Mouse (Mus musculus) embryonic facial prominence, embryonic 11.5 days (tissue): ENCODE data around the gene Cacna2d3. TPM values are rescaled to one million over a fixed set of nuclear protein-coding genes. Genes with fewer than 3 reads are reported as not detected.

ENCODE experiments used
- ATAC-seq: fragments of 200-750 bp; cut with Nextera tagmentation; replicated peaks from 2 replicates; pipeline ENCODE4 v1.8.0; 2017; ENCODE audit warnings: low read depth; ENCODE audit not compliant: insufficient number of reproducible peaks, low FRiP score, low TSS enrichment
- DNase-seq: peaks from one replicate; pipeline ENCODE4 v3.0.0-alpha.2; 2015; ENCODE audit warnings: low spot score
- H3K27ac ChIP-seq: fragments of 300-500 bp; sonication (generic); replicated peaks from 2 replicates; pipeline ENCODE4 v1.5.1; 2014; ENCODE audit warnings: mild to moderate bottlenecking, low read depth, low read length, control low read depth
- H3K27me3 ChIP-seq: fragments of 300-500 bp; sonication (generic); 2 replicates; pipeline ENCODE4 v1.6.1; 2014; ENCODE audit warnings: mild to moderate bottlenecking, low read length, moderate library complexity, mixed read lengths; ENCODE audit not compliant: control insufficient read depth, insufficient read depth
- H3K36me3 ChIP-seq: fragments of 300-500 bp; sonication (generic); replicated peaks from 2 replicates; pipeline ENCODE4 v1.6.1; 2014; ENCODE audit warnings: low read depth, mild to moderate bottlenecking, low read length, moderate library complexity, mixed read lengths; ENCODE audit not compliant: control insufficient read depth, insufficient read depth
- H3K4me1 ChIP-seq: fragments of 300-500 bp; sonication (generic); 2 replicates; pipeline ENCODE4 v1.6.1; 2014; ENCODE audit warnings: low read length, mixed read lengths; ENCODE audit not compliant: control insufficient read depth, insufficient read depth
- H3K4me2 ChIP-seq: fragments of 300-500 bp; sonication (generic); 2 replicates; pipeline ENCODE4 v1.6.1; 2014; ENCODE audit warnings: low read depth, mild to moderate bottlenecking, control low read depth, low read length, moderate library complexity
- H3K4me3 ChIP-seq: fragments of 300-500 bp; sonication (generic); 2 replicates; pipeline ENCODE4 v1.5.1; 2014; ENCODE audit warnings: low read depth, low read length, control low read depth
- H3K9ac ChIP-seq: fragments of 300-500 bp; sonication (generic); replicated peaks from 2 replicates; pipeline ENCODE4 v1.6.1; 2014; ENCODE audit warnings: mild to moderate bottlenecking, control low read depth, low read length
- H3K9me3 ChIP-seq: fragments of 300-500 bp; sonication (generic); replicated peaks from 2 replicates; pipeline ENCODE4 v1.6.1; 2016; ENCODE audit warnings: mild to moderate bottlenecking, low read length, inconsistent platforms, mixed read lengths; ENCODE audit not compliant: control insufficient read depth
- WGBS: fragments of 180-500 bp; shearing (Covaris S2); extraction: QIAGEN DNeasy Blood & Tissue Kit; methylation state at CpG from one replicate; pipeline ENCODE4 v1.1.7; 2014; 5-methylcytosine and 5-hydroxymethylcytosine counted together
- polyA plus RNA-seq: library from polyadenylated mRNA; unstranded; fragments of >200 nt; fragmentation: Nextera tagmentation; extraction: Ambion mirVana; gene quantifications from 2 replicates; pipeline ENCODE4 v1.2.1, GENCODE M21; 2014

Gene Cacna2d3
- polyA plus RNA-seq, 1 experiment from 2014 or later: 4.0 TPM

GRCm38 (mm10) chr14:29672436-29673050, 49.1 kb downstream of the Cacna2d3 start:
- no peaks in the 10 kb centered on the region for H3K4me1 ChIP-seq
- H3K36me3 ChIP-seq: no peaks in the 10 kb centered on the region
- no peak overlapping the region for H3K27ac ChIP-seq
- H3K4me3 ChIP-seq: no peak overlapping the region
- no peak overlapping the region for H3K9ac ChIP-seq
- ATAC-seq (no peak), DNase-seq (no peak)
- H3K27me3 ChIP-seq: no peaks in the 10 kb centered on the region
- H3K9me3 ChIP-seq: no peaks in the 10 kb centered on the region
- H3K4me2 ChIP-seq: no peak overlapping the region
- 42% methylated on average over 1 of the region's 1 CpGs for WGBS

- H3K27ac ChIP-seq: no peak overlapping the region
- H3K4me2 ChIP-seq: no peak overlapping the region
- no peaks in the 10 kb centered on the region for H3K27me3 ChIP-seq
- H3K4me1 ChIP-seq: no peaks in the 10 kb centered on the region
- DNase-seq (no peak), ATAC-seq (no peak)
- H3K4me3 ChIP-seq: no peak overlapping the region
- no peaks in the 10 kb centered on the region for H3K36me3 ChIP-seq
- no peak overlapping the region for H3K9ac ChIP-seq
- no peaks in the 10 kb centered on the region for H3K9me3 ChIP-seq
- 75% methylated on average over 5 of the region's 5 CpGs for WGBS
Observed at GRCm38 (mm10) chr14:29669826-29670225, 51.8 kb downstream of the Cacna2d3 start.

GRCm38 (mm10) chr14:29657006-29657405, 64.7 kb downstream of the Cacna2d3 start:
- whole genome bisulfite sequencing: 59% methylated on average over 1 of the region's 1 CpGs
- no peaks in the 10 kb centered on the region for H3K27me3 ChIP-seq
- no peak overlapping the region for H3K4me3 ChIP-seq
- no peak overlapping the region for H3K9ac ChIP-seq
- H3K9me3 ChIP-seq: no peaks in the 10 kb centered on the region
- H3K4me1 ChIP-seq: no peaks in the 10 kb centered on the region
- no peak overlapping the region for H3K4me2 ChIP-seq
- ATAC-seq: no peak
- peak; percentile 78 for DNase-seq
- H3K27ac ChIP-seq: no peak overlapping the region
- H3K36me3 ChIP-seq: no peaks in the 10 kb centered on the region

GRCm38 (mm10) chr14:29650591-29650990, 71.1 kb downstream of the Cacna2d3 start:
- ATAC-seq: no peak

GRCm38 (mm10) chr14:29648721-29649120, 72.9 kb downstream of the Cacna2d3 start:
- Histone ChIP-seq H3K4me2 (no peak overlapping the region), H3K4me3 (no peak overlapping the region), H3K9ac (no peak overlapping the region), H3K9me3 (no peaks in the 10 kb centered on the region), H3K4me1 (no peaks in the 10 kb centered on the region), H3K36me3 (no peaks in the 10 kb centered on the region), H3K27ac (no peak overlapping the region), H3K27me3 (no peaks in the 10 kb centered on the region)
- WGBS: 58% methylated on average over 6 of the region's 6 CpGs
- ATAC-seq (no peak), DNase-seq (no peak)

More at GRCm38 (mm10) chr14:29650591-29650990, 71.1 kb downstream of the Cacna2d3 start:
- WGBS: 73% methylated on average over 5 of the region's 5 CpGs
- no peaks in the 10 kb centered on the region for H3K36me3 ChIP-seq
- no peak for DNase-seq
- H3K9ac ChIP-seq: no peak overlapping the region
- no peaks in the 10 kb centered on the region for H3K27me3 ChIP-seq
- no peak overlapping the region for H3K4me3 ChIP-seq
- H3K4me1 ChIP-seq: no peaks in the 10 kb centered on the region
- H3K9me3 ChIP-seq: no peaks in the 10 kb centered on the region
- H3K27ac ChIP-seq: no peak overlapping the region
- no peak overlapping the region for H3K4me2 ChIP-seq

GRCm38 (mm10) chr14:29645421-29645820, 76.2 kb downstream of the Cacna2d3 start:
- no peak for DNase-seq
- Histone ChIP-seq H3K4me2 (no peak overlapping the region), H3K9me3 (no peaks in the 10 kb centered on the region), H3K27me3 (no peaks in the 10 kb centered on the region), H3K36me3 (no peaks in the 10 kb centered on the region), H3K27ac (no peak overlapping the region), H3K4me1 (no peaks in the 10 kb centered on the region), H3K4me3 (no peak overlapping the region), H3K9ac (no peak overlapping the region)
- ATAC-seq: no peak
- WGBS: 76% methylated on average over 11 of the region's 11 CpGs

- no peaks in the 10 kb centered on the region for H3K4me1 ChIP-seq
- no peak overlapping the region for H3K27ac ChIP-seq
- H3K27me3 ChIP-seq: no peaks in the 10 kb centered on the region
- H3K9ac ChIP-seq: no peak overlapping the region
- no peak for ATAC-seq
- DNase-seq: no peak
- H3K36me3 ChIP-seq: no peaks in the 10 kb centered on the region
- no peak overlapping the region for H3K4me3 ChIP-seq
- H3K4me2 ChIP-seq: no peak overlapping the region
- WGBS: 83% methylated on average over 4 of the region's 4 CpGs
- no peaks in the 10 kb centered on the region for H3K9me3 ChIP-seq
Observed at GRCm38 (mm10) chr14:29643217-29643616, 78.4 kb downstream of the Cacna2d3 start.

GRCm38 (mm10) chr14:29639266-29639665, 82.4 kb downstream of the Cacna2d3 start:
- ATAC-seq (no peak), DNase-seq (no peak)
- H3K9ac ChIP-seq: no peak overlapping the region
- no peaks in the 10 kb centered on the region for H3K9me3 ChIP-seq
- H3K27me3 ChIP-seq: no peaks in the 10 kb centered on the region
- 69% methylated on average over 3 of the region's 3 CpGs for WGBS
- no peak overlapping the region for H3K27ac ChIP-seq
- no peak overlapping the region for H3K4me2 ChIP-seq
- no peaks in the 10 kb centered on the region for H3K36me3 ChIP-seq
- no peak overlapping the region for H3K4me3 ChIP-seq
- no peaks in the 10 kb centered on the region for H3K4me1 ChIP-seq
